Mouse (Mus musculus) gastrocnemius, postnatal 4 days (tissue): ENCODE data around the gene Selenoo. TPM values are rescaled to one million over a fixed set of nuclear protein-coding genes. Genes with fewer than 3 reads are reported as not detected.

Experiments
- DNase-seq, 2 experiments: peaks; one replicate each; pipeline ENCODE4 v3.0.0; 2021 to 2022; ENCODE audit warnings: low spot score in 2 of 2, mixed read lengths in 2 of 2
- total RNA-seq, 2 experiments: library from RNA; stranded (reverse); gene quantifications; 2 replicates each; pipeline ENCODE4 v1.2.3; 2021

Selenoo gene
- total RNA-seq, 2 experiments from 2014 or later: 10.5 to 12.4 TPM

DNA sequence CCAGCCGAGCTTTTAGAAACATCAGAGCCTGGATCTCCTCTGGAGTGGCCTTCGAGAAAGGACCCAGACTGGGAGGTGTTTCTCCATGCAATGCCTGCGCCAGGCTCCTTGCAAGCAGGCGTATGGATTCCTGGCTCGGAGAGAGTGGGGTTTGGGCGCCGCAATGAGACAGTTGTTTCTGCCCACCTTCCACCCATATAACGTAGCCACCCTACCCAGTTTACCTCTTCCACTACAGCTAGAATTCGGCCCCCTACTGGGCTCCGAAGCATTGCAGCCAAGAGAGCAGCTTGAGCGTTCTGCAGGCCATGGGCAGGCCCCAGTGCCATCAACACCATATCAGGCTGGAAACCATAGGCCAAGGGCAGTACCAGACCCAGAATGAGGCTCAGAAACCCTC is 34.7 kb downstream of the Selenoo start:
- DNase-seq: peak in 1 of 2 experiments; percentile 39

DNA sequence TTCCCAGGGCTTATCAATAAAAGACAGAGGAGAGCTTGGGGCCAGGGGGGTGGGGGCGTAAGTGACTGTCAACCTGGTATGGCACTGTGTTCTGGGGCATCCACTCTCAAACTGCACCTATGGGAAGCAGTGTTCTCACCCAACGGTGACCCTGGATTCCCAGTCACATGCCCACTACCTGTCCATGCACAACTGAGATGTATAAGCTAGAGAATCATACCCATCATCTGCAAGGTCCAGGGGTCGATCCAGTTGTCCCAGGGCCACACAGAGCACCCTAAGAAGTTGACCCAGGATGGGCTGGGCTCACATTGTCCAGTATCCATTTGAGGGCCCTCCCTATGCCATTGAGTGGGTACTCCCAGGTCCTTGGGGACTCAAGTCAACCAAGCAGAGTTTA is 35.4 kb downstream of the Selenoo start:
- DNase-seq: no peak

DNA sequence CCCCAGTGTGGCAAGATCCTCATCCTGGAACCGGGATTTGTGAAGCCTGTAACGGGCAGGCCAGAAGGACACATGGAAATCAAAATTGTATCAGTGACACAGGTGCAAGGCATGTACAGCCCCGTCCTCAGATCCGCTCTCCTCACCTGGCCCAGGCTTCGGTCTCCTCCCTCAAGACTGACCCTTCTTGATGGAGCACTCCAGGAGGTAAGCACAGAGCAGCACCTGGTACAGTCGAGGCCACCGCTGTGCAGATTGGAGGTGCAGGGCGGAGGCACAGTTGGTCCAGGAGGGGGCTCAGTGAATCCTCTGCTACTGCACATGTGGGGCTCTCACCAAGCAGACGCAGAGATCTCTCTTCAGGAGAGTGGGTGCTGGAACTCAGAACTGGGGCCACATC is 36.5 kb downstream of the Selenoo start:
- DNase-seq: no peak

- DNase-seq: no peak
These were observed 37.7 kb downstream of the Selenoo start for GRCm38 (mm10) chr15:89126622-89127021.

DNA sequence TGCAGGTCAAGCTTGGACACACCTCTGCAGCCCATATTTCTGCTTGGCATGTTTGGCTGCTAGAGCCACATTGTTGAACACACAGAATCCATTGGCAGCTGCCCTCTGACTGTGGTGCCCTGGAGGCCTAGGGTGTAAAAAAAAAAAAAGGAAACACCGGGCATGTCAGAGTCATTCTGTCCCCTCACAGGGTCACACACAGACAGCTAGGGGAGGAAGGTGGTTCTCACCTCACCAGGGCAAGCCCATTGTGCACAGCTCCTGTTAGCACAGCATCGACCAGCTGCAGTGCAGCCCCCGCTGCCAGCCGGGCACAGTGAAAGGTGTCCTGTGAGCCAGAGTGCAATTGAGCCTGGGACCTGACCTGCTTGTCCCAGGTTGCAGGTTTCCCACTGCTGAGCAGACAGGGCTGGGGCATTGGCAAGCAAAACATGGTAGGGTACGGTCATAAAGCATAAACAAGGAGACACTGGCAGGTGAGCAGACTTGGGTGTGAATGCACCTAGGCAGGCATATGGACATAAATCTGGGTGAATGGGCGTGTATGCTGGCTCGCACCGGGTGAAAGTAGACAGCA is 38.6 kb downstream of the Selenoo start:
- DNase-seq: no peak

- DNase-seq: peak; percentile 57 to 85
These were observed 39.8 kb downstream of the Selenoo start, which contains the start of gene Hdac10 for GRCm38 (mm10) chr15:89128382-89129350. Gene Hdac10 (minus strand): TSS chr15:89128700.

- no peak for DNase-seq
These were observed 41.4 kb downstream of the Selenoo start for GRCm38 (mm10) chr15:89130245-89130644.

DNA sequence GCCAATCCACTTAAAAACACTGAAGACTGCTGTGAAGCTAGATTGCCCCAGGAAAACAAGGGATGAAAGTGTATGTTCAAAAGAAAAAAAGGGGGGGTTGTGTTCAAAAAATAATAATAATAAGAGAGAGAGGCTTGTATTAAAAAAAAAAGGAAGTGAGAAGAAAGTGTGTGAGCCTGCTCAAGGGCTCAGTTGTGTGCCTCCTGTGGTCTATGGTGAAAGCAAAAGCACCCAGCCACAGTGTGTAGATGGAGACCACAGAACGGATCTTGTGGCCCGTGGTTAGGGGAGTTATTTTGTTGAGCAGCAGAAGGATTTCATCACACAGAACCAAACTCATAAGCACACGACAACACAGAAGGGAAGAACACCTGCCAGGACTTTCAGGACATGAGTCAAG is 42.4 kb downstream of the Selenoo start:
- DNase-seq: no peak

DNA sequence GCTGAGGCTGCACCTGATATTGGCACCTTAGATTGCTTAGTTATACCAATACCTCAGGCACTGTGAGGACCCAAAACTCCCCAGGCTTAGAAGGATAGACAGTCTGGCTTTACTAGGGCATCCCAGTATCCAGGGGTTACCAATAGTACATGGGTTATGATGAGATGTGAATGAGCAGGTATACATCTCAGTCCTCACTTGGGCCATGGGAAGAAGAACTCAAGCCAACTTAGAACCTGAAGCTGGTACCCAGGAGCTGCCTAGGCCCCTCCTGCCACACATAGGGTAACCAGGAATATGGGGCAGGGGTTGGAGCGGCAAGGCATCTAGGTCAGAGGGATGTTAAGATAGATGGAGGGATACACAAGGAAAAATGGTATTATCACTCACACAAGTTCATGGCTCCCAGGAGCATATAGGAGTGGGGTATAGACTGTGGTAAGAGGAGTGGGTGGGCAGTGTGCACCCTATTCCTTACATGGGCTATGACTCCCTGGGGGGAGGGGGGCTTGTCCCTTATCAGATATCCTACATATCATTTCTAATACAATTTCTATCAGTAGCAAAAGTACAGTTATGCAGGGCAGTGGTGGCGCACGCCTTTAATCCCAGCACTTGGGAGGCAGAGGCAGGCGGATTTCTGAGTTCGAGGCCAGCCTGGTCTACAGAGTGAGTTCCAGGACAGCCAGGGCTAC is 47.7 kb downstream of the Selenoo start:
- no peak for DNase-seq

DNA sequence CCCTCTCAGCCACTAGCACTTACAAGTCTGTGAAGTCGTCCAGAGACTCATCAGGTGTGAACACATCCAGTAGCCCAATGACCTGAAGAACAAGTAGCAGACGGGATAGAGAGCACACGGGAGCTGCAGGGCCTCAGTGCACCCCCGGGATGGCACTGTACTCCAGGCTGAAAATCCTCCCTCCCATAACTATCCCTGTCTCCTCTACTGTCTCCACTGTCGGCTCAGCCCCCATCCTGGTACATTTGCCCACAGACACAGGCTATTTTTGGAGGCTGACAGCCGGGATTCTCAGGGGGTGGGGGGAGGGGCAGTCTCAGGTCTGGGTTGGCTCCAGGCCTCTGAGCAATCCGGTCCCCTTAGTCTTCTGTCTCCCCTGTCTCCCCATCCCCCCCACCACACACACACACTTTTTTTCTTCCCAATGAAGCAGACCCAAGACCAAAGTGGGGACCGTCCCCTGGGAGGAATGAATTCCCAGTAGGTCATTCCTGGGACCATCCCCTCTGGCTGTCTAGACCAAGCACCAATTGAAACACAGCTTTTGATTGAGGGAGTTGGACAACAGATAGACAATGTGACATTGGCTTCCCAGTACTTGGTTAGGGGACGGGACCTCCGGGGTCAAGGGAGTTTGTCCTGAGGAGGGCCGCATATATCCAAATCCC is 48.6 kb downstream of the Selenoo start:
- DNase-seq: no peak

- DNase-seq: no peak
These were observed 49.1 kb downstream of the Selenoo start for GRCm38 (mm10) chr15:89138046-89138405.

- no peak for DNase-seq
These were observed 49.6 kb downstream of the Selenoo start for GRCm38 (mm10) chr15:89138531-89138930.

- DNase-seq: peak in 1 of 2 experiments; percentile 57
These were observed 51.3 kb downstream of the Selenoo start for GRCm38 (mm10) chr15:89140048-89140658.

DNA sequence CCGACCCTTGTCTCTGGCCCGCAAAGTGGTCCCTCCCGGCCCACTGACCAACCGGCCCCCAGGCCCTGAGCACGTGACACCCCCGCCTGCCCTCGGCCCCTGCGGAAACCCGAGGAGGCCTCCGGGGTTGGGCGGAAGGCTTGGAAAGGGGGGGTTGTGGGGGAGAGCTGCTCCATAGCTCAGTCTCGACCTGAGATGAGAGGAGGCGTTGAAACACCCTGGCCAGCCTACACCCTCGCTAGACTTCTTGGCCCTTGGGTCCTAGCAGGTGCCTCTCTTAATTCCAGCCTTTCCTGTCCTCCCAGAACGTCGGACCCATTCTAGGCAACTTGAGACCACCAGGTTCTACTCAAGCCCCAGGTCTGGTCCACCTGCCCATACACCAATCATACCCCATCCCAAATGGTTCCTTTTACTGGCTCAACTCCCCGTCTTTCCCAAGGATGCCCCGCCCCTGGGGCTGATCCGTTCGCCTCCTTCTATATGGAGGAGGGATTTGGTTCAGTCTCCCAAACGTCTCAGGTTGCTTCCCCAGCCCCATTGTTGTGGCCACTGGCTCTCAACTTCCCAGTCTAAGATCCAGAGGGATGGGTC is 51.9 kb downstream of the Selenoo start, which contains the start of gene Mapk12:
Gene Mapk12, minus strand, starts transcription at position 45 of the 594 bp plus-strand sequence.
- peak in 1 of 2 experiments; percentile 62 for DNase-seq

DNA sequence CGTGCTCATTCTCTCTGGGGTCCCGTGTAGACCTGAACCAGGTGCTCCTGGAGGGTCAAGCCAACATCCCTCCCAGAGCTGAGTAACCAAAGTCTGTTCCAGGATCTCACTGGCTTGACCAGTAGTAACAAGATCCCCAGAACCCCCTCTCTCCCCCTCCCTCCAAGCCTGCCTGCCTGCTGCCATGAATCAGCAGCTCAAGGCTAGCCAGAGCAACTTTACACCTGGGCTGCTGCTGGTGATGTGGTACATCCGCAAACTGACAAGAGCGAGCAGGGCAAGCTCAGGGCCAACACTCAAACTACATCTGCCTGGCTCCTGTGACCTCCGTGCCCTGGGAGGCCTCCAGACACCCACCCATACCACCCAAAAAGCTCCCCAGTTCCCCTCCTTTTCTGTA is 52.6 kb downstream of the Selenoo start:
- no peak for DNase-seq

DNA sequence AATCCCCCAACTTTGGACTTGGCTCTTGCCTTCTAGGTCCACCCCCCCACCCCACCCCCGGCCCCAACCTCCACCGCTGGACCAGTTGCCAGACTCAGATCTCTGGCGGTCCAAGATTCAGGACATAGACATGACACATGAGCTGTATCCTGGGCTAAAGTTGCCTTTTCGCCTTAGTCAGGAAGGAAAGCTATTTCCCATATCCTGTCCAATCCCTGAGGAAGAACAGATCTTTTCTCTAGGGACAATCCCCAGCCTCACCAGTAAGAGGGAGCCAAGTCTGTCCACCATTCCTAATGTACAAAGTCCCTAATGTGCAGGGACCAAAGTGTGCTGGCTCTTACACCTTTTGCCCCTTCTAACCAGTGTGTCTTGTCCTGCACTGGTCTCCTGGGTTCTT is 53.0 kb downstream of the Selenoo start:
- no peak for DNase-seq

GRCm38 (mm10) chr15:89143134-89143533 is 54.2 kb downstream of the Selenoo start:
- DNase-seq: no peak

GRCm38 (mm10) chr15:89144965-89145364 is 56.1 kb downstream of the Selenoo start:
- no peak for DNase-seq

- DNase-seq: no peak
These were observed 57.0 kb downstream of the Selenoo start for GRCm38 (mm10) chr15:89145813-89146350.

DNA sequence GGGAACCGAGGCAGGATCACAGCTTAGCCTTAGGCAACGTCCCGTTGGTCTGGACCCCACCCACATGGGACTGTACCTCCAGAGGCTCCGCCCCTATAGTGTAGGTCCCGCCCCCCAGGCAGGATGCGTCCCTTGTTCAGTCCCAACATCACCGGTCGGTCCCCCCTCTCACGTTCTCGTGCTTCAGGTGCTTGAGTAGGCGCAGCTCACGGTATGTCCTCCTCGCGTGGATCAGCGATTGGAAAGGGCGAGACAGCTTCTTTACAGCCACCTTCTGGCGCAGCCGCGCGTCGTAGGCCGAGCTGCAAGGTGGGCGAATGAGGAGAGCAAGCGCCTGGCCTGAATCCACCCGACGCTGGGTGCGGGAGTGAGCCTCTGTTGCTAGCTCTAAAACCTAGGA is 57.7 kb downstream of the Selenoo start:
- DNase-seq: no peak
